Mouse (Mus musculus) liver, embryonic 14.5 days (tissue): ENCODE measurements at regions not wholly inside any gene's neighbourhood (a gene's known extent, or its start where the extent isn't known, plus 50 kb on each side); places are given as distances from the start of the nearest gene placed in this dataset.

Experiments
- CTCF ChIP-seq: IDR thresholded peaks from 2 replicates; pipeline ENCODE4 v1.5.1; 2016; ENCODE audit warnings: antibody characterized with exemption, low read depth, control low read depth
- EP300 ChIP-seq: IDR thresholded peaks from 2 replicates; pipeline ENCODE4 v1.6.1; 2016; ENCODE audit warnings: antibody characterized with exemption, low read depth

DNA sequence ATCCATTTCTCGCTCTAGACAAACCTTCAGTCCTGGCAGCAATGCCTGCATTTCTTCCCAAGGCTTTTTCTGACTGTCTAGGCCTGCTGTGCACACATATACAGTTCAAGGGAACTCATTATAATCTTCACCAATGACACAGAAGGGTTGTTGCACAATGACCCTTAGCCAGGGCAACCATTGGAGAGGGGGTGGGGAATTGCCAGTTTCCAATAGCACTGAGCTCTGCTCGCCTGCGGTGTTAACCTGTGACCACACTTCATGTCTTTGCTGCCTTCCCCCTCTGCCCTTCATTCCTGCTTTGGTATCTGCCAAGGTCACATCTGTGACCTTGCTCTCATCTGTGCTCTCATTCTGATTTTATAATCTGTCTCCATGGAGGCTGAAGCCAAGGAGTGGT lies 106.2 kb upstream of the Gadl1 start:
- TF ChIP-seq CTCF (no peak), EP300 (no peak)
